Mouse (Mus musculus) liver, embryonic 13.5 days (tissue): ENCODE measurements around the gene Hira. TPM values are rescaled to one million over a fixed set of nuclear protein-coding genes. Genes with fewer than 3 reads are reported as not detected.
A peak's percentile ranks its signal among the peaks of the same experiment; 100 is the strongest.
"Not testable (repeated sequence)": the region's sequence is repeated elsewhere in the genome, so short reads cannot be mapped to it uniquely, and the experiment has no call there.

Experiments
- ATAC-seq: fragments of 200-750 bp; cut with Nextera tagmentation; 2 replicates; pipeline ENCODE4 v1.8.0; 2017; ENCODE audit warnings: low read depth, mild to moderate bottlenecking, moderate number of reproducible peaks, moderate library complexity
- DNase-seq: peaks from one replicate; pipeline ENCODE4 v3.0.0; 2022
- H3K27ac ChIP-seq: fragments of 300-500 bp; sonication (generic); 2 replicates; pipeline ENCODE4 v1.5.1; 2015; ENCODE audit warnings: moderate library complexity, mild to moderate bottlenecking, inconsistent platforms
- H3K27me3 ChIP-seq: fragments of 300-500 bp; sonication (generic); 2 replicates; pipeline ENCODE4 v1.6.1; 2015; ENCODE audit warnings: mild to moderate bottlenecking, inconsistent platforms
- H3K36me3 ChIP-seq: fragments of 300-500 bp; sonication (generic); 2 replicates; pipeline ENCODE4 v1.6.1; 2015; ENCODE audit warnings: mild to moderate bottlenecking, inconsistent platforms
- H3K4me1 ChIP-seq: fragments of 300-500 bp; sonication (generic); replicated peaks from 2 replicates; pipeline ENCODE4 v1.6.1; 2015; ENCODE audit warnings: inconsistent platforms
- H3K4me2 ChIP-seq: fragments of 300-500 bp; sonication (generic); 2 replicates; pipeline ENCODE4 v1.6.1; 2015; ENCODE audit warnings: inconsistent platforms, mild to moderate bottlenecking, moderate library complexity
- H3K4me3 ChIP-seq: fragments of 300-500 bp; sonication (generic); replicated peaks from 2 replicates; pipeline ENCODE4 v1.5.1; 2015; ENCODE audit warnings: mild to moderate bottlenecking, inconsistent platforms
- H3K9ac ChIP-seq: fragments of 300-500 bp; sonication (generic); 2 replicates; pipeline ENCODE4 v1.6.1; 2015; ENCODE audit warnings: mild to moderate bottlenecking, inconsistent platforms
- H3K9me3 ChIP-seq: fragments of 300-500 bp; sonication (generic); replicated peaks from 2 replicates; pipeline ENCODE4 v1.6.1; 2016; ENCODE audit warnings: inconsistent platforms
- WGBS: fragments of 180-500 bp; shearing (Covaris S2); methylation state at CpG from one replicate; pipeline ENCODE4 v1.1.7; 2015; ENCODE audit not compliant: insufficient replicate concordance; 5-methylcytosine and 5-hydroxymethylcytosine counted together
- polyA plus RNA-seq: library from polyadenylated mRNA; unstranded; fragments of >200 nt; fragmentation: Nextera tagmentation; extraction: Ambion mirVana; gene quantifications from 2 replicates; pipeline ENCODE4 v1.2.1, GENCODE M21; 2015

The Hira gene
- polyA plus RNA-seq, 1 experiment from 2014 or later, result 9.1 TPM

DNA sequence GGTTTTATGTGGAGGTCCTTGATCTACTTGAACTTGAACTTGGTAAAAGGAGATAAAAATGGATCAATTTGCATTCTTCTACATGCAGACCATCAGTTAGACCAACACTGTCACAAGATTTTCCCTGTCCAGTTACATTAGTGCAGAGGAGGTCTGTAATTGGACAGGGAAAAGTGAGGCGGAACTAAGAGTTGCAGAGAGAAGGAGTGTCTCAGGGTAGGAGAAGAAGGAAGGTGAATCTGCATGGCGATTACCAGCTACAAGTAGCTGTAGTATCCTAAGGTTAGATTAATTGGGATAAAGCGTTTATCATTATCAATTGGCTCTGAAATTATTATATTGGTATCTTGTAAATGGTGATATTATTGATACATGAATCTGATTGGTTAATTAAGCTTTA, 109.5 kb downstream of the Hira start:
- H3K27ac ChIP-seq, result no peak overlapping the region
- H3K9me3 ChIP-seq, result no peaks in the 10 kb centered on the region
- WGBS, result 66% methylated on average over 3 of the region's 3 CpGs
- H3K36me3 ChIP-seq, result no peaks in the 10 kb centered on the region
- H3K4me1 ChIP-seq, result no peaks in the 10 kb centered on the region
- no peak overlapping the region for H3K4me3 ChIP-seq
- DNase-seq (no peak), ATAC-seq (no peak)
- H3K27me3 ChIP-seq, result no peaks in the 10 kb centered on the region
- H3K9ac ChIP-seq, result no peak overlapping the region
- no peak overlapping the region for H3K4me2 ChIP-seq

DNA sequence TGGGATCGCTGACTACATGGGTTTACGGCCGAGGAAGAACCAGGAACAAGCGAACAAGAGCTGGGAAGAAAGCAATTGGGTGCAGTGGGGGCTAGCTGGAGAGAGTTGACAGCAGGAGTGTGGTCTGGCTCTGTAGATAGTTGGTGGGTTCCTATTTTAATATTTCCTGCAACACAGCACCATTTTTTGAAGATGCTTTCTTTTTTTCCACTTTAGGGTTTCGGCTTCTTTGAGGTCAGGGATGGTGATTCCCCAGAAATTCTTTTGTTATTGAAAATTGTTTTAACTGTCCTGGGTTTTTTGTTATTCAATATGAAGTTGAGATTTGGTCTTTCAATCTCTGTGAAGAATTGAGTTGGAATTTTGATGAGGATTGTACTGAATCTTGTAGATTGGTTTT, 110.0 kb downstream of the Hira start:
- Histone ChIP-seq H3K4me3 (no peak overlapping the region), H3K4me2 (no peak overlapping the region), H3K9ac (no peak overlapping the region), H3K27ac (no peak overlapping the region), H3K4me1 (no peaks in the 10 kb centered on the region), H3K27me3 (no peaks in the 10 kb centered on the region), H3K36me3 (no peaks in the 10 kb centered on the region), H3K9me3 (no peaks in the 10 kb centered on the region)
- ATAC-seq (no peak), DNase-seq (no peak)
- WGBS, result 65% methylated on average over 5 of the region's 5 CpGs

DNA sequence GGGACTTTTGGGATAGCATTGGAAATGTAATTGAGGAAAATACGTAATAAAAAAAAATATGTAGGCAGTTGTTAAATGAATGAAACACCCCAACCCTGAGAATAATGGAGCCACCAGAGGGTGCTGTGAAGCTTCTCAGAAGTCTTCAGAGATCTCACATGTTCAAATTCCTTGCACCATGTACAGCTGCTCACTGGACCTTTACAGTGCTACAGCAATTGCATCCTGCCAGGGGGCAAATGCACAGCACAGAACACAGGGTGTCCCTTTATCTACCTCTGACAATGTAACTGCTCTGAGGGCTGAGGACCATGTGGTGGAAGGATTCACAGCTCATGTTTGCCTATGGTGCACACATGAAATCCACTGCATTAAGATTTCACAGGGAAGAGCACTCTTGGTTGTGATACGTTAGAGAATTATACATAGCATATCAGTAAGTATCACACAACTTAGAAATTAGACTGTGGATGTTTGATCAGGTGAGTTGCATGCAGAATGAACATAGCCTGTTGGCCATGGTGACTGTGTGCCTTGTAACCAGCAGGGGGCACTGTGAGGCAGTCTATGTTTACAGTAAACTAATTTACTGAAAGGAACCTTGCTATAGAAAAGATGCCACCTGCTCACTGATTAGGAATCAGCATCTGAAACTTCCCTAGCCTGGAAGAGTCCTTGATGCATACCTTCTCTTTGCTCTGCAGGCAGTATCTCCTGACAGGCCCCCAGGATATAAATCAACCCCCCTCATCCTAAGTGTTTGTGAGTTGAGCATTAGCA, 126.0 kb downstream of the Hira start:
- H3K27ac ChIP-seq, H3K4me1 ChIP-seq, H3K36me3 ChIP-seq, H3K9me3 ChIP-seq, ATAC-seq, H3K9ac ChIP-seq, H3K27me3 ChIP-seq, H3K4me2 ChIP-seq, H3K4me3 ChIP-seq: not testable (repeated sequence)
- 23% methylated on average over 2 of the region's 2 CpGs for WGBS
- peak; percentile 3 for DNase-seq

DNA sequence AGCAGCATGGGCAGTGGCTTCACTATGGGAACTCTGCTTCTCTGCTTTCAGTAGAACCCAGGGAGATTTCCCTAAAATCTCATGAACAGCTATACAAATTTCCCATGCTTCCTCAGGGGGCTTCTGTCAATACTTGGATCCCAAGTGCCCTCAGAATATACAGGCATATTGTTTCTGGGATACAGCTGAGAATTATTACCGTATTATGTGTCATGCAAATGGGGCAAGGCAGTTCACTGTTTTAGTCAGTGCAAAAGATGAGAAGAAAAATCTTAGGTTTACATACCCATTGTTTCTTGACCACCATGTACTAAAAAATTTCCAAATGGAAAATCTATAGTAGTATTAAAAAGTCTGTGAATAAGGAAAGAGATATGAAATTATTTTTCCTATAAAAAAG, 126.9 kb downstream of the Hira start:
- no peaks in the 10 kb centered on the region for H3K27me3 ChIP-seq
- WGBS, result 76% methylated on average over 1 of the region's 1 CpGs
- no peaks in the 10 kb centered on the region for H3K9me3 ChIP-seq
- H3K4me3 ChIP-seq, result no peak overlapping the region
- no peak overlapping the region for H3K9ac ChIP-seq
- no peak overlapping the region for H3K27ac ChIP-seq
- no peaks in the 10 kb centered on the region for H3K4me1 ChIP-seq
- H3K36me3 ChIP-seq, result no peaks in the 10 kb centered on the region
- no peak overlapping the region for H3K4me2 ChIP-seq
- DNase-seq, result no peak
- ATAC-seq, result no peak

DNA sequence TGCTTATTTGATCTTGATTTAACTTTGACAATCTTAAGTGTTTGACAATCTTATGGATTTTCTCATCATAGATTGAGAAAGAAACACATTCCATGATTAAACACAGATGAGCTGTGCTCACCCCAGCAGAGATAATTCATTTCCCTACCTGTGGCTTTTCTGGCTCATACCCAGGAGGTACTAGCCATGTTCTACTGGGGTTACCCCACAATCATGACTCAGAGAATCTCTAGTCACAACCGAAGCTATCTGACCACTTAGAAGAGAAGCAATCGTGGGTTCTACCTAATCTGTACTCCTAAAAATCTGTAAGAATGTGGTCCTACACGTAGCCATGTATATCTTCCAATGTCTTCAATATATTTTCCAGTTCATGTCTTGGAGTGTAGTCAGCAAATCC, 128.5 kb downstream of the Hira start:
- Histone ChIP-seq H3K9ac (no peak overlapping the region), H3K36me3 (no peaks in the 10 kb centered on the region), H3K4me1 (no peaks in the 10 kb centered on the region), H3K27ac (no peak overlapping the region), H3K9me3 (no peaks in the 10 kb centered on the region), H3K4me2 (no peak overlapping the region), H3K27me3 (no peaks in the 10 kb centered on the region), H3K4me3 (no peak overlapping the region)
- ATAC-seq (no peak), DNase-seq (no peak)
- 40% methylated on average over 3 of the region's 3 CpGs for WGBS

DNA sequence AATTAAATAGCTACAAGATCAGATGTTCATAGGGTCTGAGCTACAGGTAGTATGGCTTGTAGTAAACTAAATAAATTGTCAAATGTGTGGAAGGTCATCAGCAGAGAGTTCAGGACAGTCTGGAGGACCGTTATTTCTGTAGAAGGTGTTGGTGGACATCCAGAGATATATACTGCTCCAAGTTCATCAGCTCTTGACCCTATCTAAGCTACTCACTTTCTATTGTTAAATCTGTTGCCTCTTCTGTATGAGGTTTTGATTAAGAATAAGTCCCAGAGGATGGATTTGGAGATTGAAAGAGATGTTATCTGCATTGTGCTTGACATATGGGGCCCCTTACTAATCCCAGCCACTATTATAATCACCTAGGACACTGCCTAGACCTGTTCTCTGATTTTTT, 129.9 kb downstream of the Hira start:
- no peaks in the 10 kb centered on the region for H3K36me3 ChIP-seq
- H3K4me1 ChIP-seq, result no peaks in the 10 kb centered on the region
- DNase-seq (no peak), ATAC-seq (no peak)
- no peak overlapping the region for H3K9ac ChIP-seq
- H3K9me3 ChIP-seq, result no peaks in the 10 kb centered on the region
- no peak overlapping the region for H3K27ac ChIP-seq
- no peak overlapping the region for H3K4me3 ChIP-seq
- no peak overlapping the region for H3K4me2 ChIP-seq
- WGBS, result 51% methylated on average over 1 of the region's 1 CpGs
- no peaks in the 10 kb centered on the region for H3K27me3 ChIP-seq

DNA sequence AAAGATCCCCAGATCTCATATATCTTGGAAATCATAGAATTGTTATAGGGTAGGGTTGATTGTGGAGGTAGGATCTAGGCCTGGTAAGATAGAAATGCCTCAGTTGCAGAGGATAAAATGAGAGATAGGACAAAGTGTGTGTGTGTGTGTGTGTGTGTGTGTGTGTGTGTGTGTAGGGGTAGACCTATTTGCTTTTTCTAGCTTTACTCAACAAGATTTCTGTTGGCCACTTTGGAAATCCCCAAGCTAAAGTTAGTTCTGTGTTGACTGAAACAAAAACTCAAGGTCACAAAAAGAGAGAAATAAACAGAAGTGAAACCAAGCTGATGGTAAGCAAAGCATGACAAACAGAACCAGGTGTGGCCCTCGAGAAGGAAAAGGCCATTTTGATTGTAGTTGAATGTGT, 130.4 kb downstream of the Hira start:
- not testable (repeated sequence) for H3K36me3 ChIP-seq, H3K9ac ChIP-seq, DNase-seq, H3K4me2 ChIP-seq, H3K27ac ChIP-seq, H3K4me3 ChIP-seq, H3K9me3 ChIP-seq, H3K4me1 ChIP-seq, H3K27me3 ChIP-seq, ATAC-seq
- 15% methylated on average over 1 of the region's 1 CpGs for WGBS

DNA sequence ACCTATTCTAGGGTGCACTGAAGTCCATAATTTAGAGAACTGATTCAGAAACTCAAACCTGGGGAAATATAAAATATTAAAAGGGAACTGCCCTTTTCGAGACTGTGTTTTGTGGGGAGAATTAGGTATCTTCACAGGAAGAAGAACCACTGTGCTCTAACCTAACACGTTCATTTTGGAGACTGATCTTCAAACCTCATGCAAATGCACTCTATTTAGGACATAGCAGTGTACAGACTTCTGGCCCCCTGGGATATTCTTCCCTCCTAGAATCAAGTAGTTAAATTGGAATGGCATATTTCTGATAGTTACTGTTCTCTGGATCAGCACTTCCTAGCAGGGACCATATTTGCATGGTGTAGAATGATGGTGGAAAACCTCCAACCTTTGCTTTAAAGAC, 133.9 kb downstream of the Hira start:
- no peak overlapping the region for H3K4me2 ChIP-seq
- no peaks in the 10 kb centered on the region for H3K4me1 ChIP-seq
- H3K27ac ChIP-seq, result no peak overlapping the region
- DNase-seq, result no peak
- no peaks in the 10 kb centered on the region for H3K36me3 ChIP-seq
- no peak overlapping the region for H3K4me3 ChIP-seq
- H3K27me3 ChIP-seq, result no peaks in the 10 kb centered on the region
- WGBS, result 44% methylated on average over 2 of the region's 2 CpGs
- no peak overlapping the region for H3K9ac ChIP-seq
- no peaks in the 10 kb centered on the region for H3K9me3 ChIP-seq
- no peak for ATAC-seq

DNA sequence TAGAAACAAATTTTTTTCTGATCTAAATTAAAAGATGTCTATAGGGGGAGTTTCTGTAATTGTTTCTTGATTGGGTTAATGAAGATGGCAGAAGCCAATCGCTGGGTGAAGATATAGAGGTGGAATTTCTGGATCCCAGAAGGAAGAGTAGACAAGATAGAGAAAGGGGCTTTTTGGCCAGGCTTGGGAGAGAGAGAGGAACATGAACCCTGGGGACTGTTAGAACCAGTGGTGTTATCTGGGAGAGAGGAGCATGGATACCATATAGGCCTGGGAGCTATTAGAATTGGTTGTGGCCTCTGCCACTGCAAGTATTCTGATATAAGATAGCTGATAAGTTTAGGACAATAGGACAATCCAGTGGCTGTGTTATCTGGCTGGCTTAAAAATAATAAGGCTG, 136.7 kb downstream of the Hira start:
- H3K36me3 ChIP-seq, result no peaks in the 10 kb centered on the region
- no peak for ATAC-seq
- WGBS, result 54% methylated on average over 1 of the region's 1 CpGs

DNA sequence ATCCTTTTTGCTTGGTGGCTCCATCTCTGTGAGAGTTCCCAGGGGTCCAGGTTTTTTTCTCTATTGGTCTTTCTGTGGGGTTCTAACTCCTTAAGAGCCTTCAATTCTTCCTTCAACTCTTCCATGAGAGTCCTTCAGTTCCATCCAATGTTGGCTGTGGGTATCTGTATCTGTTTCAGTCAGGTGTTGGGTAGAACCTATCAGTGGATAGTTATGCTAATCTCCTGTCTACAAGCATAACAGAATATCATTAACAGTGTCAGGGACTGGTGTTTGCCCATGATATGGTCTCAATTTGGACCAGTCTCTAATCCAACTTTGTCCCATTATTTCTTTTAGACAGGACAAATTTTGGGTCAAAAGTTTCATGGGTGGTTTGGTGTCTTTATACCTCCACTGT, 137.8 kb downstream of the Hira start:
- no peak overlapping the region for H3K27ac ChIP-seq
- ATAC-seq, result no peak
- H3K4me2 ChIP-seq, result no peak overlapping the region
- no peaks in the 10 kb centered on the region for H3K4me1 ChIP-seq
- no peaks in the 10 kb centered on the region for H3K36me3 ChIP-seq
- H3K9me3 ChIP-seq, result no peaks in the 10 kb centered on the region
- no peak overlapping the region for H3K4me3 ChIP-seq
- no peak overlapping the region for H3K9ac ChIP-seq
- H3K27me3 ChIP-seq, result no peaks in the 10 kb centered on the region
- no peak for DNase-seq

More for the DNA sequence above, 136.7 kb downstream of the Hira start:
- Histone ChIP-seq H3K4me2 (no peak overlapping the region), H3K9me3 (no peaks in the 10 kb centered on the region), H3K4me1 (no peaks in the 10 kb centered on the region), H3K4me3 (no peak overlapping the region), H3K27ac (no peak overlapping the region), H3K27me3 (no peaks in the 10 kb centered on the region), H3K9ac (no peak overlapping the region)
- DNase-seq, result no peak
